Mouse (Mus musculus): ENCODE measurements around the gene Mief1. TPM values are rescaled to one million over a fixed set of nuclear protein-coding genes. Genes with fewer than 3 reads are reported as not detected.

Mief1 gene
- polyA plus RNA-seq, 1 experiment from 2014 or later, result 43.7 TPM

DNA sequence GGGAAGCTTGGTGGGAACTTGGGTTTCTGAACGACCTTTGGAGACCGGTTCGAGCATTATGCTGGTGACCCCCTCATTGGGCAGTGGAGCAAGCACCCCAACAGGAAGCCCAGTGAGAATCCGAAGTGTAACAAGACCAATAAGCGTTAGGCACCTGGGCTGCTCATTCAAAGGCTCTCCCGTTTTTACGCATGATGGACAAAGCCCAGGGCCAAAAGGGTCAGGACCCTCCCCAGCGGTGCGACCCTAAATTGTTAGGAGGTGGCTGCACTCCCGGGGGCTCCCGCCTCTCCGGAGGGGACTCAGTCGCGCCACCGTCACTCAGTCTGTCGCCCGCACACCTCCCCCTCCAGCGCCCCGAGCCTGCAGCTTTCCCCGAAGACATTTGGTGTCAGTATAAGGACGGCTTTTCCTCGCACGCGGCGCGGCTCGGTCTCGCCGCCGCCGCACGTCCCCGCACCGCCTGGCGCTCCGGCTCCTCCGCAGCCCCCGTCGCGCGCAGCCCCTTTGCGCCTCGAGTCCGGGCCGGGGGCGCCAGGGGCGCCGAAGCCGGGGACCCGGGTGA, 53.1 kb downstream of the Mief1 start, which contains the start of gene Cacna1i:
Cacna1i (plus strand) TSS at position 388 of the 565 bp plus-strand sequence.
- peak; percentile 43 for DNase-seq (ENCODE audit: low spot score)
- Histone ChIP-seq H3K27ac (no peak within 1 kb of the TSS), H3K4me3 (peak within 1 kb of the TSS; percentile 54), H3K36me3 (no peaks in the 10 kb centered on the region), H3K27me3 (ENCODE audit: low read depth, poor library complexity, severe bottlenecking) (peaks cover 99% of the 10 kb centered on the region), H3K9me3 (replicated peaks) (no peaks in the 10 kb centered on the region), H3K4me1 (peaks cover 22% of the 10 kb centered on the region)
- under 1% methylated on average over 50 of the region's 50 CpGs for WGBS

DNA sequence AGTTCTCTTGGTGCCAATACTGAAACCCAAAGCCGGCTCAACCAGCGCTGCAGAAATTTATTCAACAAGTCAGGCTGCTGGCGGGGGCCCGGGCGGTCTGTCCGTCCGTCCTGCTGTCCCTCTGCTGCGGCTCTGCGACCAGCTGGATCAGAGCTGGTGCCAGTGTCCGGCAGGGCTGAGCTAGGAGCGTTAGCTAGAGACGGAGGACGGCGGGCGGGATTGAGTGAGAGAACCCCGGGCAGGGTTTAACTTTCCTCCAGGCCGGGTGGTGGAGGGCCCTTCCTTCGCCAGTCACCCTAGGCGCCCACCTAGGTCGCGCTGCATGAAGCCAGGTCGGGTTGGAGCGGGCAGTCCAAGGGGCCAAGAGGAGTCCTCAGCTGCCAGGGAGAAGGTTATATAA, 54.2 kb downstream of the Mief1 start:
- H3K27ac ChIP-seq, result no peak overlapping the region
- H3K27me3 ChIP-seq (ENCODE audit: low read depth, poor library complexity, severe bottlenecking), result peaks cover 94% of the 10 kb centered on the region
- peak; percentile 50 for DNase-seq (ENCODE audit: low spot score)
- 2% methylated on average over 23 of the region's 23 CpGs for WGBS
- peak overlapping the region; percentile 54 for H3K4me3 ChIP-seq
- H3K36me3 ChIP-seq, result no peaks in the 10 kb centered on the region
- H3K9me3 ChIP-seq (replicated peaks), result no peaks in the 10 kb centered on the region
- H3K4me1 ChIP-seq, result peaks cover 22% of the 10 kb centered on the region

DNA sequence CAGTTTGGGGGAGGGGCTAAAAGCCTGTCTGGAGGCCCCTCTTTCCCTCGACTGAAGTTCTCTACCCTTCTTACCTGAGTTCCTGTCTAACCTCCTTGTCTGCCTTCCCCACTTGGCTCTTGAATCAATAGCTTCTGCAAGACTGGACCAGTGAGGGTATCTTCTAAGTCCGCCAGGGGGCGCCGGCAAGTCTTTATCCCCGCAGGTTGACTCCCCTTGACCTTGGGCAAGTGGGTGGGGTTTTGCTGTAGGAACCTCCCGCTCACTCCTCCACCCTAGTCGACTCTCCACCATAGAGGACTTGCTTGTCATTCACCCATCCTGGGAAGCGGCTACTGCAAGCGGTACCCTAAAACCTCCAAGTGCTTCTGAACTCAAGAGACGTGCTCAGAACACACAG, 55.6 kb downstream of the Mief1 start:
- H3K27ac ChIP-seq, result no peak overlapping the region
- no peaks in the 10 kb centered on the region for H3K36me3 ChIP-seq
- H3K9me3 ChIP-seq (replicated peaks), result no peaks in the 10 kb centered on the region
- peaks cover 80% of the 10 kb centered on the region for H3K27me3 ChIP-seq (ENCODE audit: low read depth, poor library complexity, severe bottlenecking)
- H3K4me1 ChIP-seq, result peaks cover 22% of the 10 kb centered on the region
- WGBS, result 7% methylated on average over 10 of the region's 10 CpGs
- H3K4me3 ChIP-seq, result no peak overlapping the region
- DNase-seq (ENCODE audit: low spot score), result peak; percentile 83

- Histone ChIP-seq H3K9me3 (replicated peaks) (no peaks in the 10 kb centered on the region), H3K27ac (no peak overlapping the region)
- WGBS, result 97% methylated on average over 1 of the region's 1 CpGs
Measured at GRCm38 (mm10) chr15:80297146-80297545, 63.3 kb downstream of the Mief1 start.

More at GRCm38 (mm10) chr15:80297146-80297545, 63.3 kb downstream of the Mief1 start:
- H3K4me1 ChIP-seq, result no peaks in the 10 kb centered on the region
- no peak for DNase-seq (ENCODE audit: low spot score)
- H3K36me3 ChIP-seq, result no peaks in the 10 kb centered on the region
- H3K4me3 ChIP-seq, result no peak overlapping the region
- peaks cover 3% of the 10 kb centered on the region for H3K27me3 ChIP-seq (ENCODE audit: low read depth, poor library complexity, severe bottlenecking)

Other genes with a start within 250 kb of the Mief1 start
- gene Pdgfb, start 219.0 kb upstream of the Mief1 start, polyA plus RNA-seq (2016; fragmentation: Nextera tagmentation; extraction: Ambion mirVana), result 1.5 and 2.0 TPM in 2 replicates
- gene Syngr1, start 142.7 kb upstream of the Mief1 start, polyA plus RNA-seq (2016; fragmentation: Nextera tagmentation; extraction: Ambion mirVana), result 1.4 and 3.2 TPM in 2 replicates
- 1,077 and 1,189 TPM in 2 replicates for gene Rpl3, start 142.2 kb upstream of the Mief1 start, polyA plus RNA-seq (2016; fragmentation: Nextera tagmentation; extraction: Ambion mirVana)
- 41.8 and 52.4 TPM in 2 replicates for gene Tab1, start 100.9 kb upstream of the Mief1 start, polyA plus RNA-seq (2016; fragmentation: Nextera tagmentation; extraction: Ambion mirVana)
- 4.0 and 5.3 TPM in 2 replicates for gene Mgat3, start 60.3 kb upstream of the Mief1 start, polyA plus RNA-seq (2016; fragmentation: Nextera tagmentation; extraction: Ambion mirVana)
- not detected in 2 replicates for gene AC140267.1, start 1.8 kb downstream of the Mief1 start, polyA plus RNA-seq (2016; fragmentation: Nextera tagmentation; extraction: Ambion mirVana)
- gene Atf4, start 21.2 kb downstream of the Mief1 start, polyA plus RNA-seq (2016; fragmentation: Nextera tagmentation; extraction: Ambion mirVana), result 113 TPM in 2 replicates
- 70.0 and 75.5 TPM in 2 replicates for gene Rps19bp1, start 30.3 kb downstream of the Mief1 start, polyA plus RNA-seq (2016; fragmentation: Nextera tagmentation; extraction: Ambion mirVana)
- gene Cacna1i, start 53.2 kb downstream of the Mief1 start, polyA plus RNA-seq (2016; fragmentation: Nextera tagmentation; extraction: Ambion mirVana), result 0.06 and 0.08 TPM in 2 replicates